Comparison of ENCODE assay signal across 16 mouse cellular contexts in the genomic region with DNA sequence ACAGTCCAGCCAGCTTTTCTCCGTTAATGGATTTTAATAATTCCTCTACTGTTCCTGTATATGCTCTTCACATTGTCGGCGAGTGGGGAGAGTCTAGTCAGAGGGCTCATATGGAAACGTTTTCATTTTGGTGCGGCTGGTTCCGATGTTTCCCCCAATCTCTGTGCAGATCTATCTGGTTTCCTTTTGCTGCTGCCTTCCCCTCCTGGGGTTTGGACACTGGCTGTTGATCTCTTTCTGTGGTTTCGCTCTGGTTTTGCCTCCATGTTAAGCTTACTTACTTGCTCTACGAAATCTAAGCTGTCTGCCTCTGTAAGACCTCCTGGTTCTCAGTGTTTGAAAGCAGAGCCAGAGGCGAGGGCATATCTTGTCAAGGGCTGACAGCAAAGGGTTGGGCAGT.
DNase-seq lines count a peak whose midpoint lies in the region; ATAC-seq lines count a peak whose summit lies in the region.
"Had no signal": no experiment of that assay in that cellular context is flagged by ENCODE, and none has a peak within 500 bp of the region (broad histone marks: within the 10 kb centered on the region; RNA-seq: fewer than 3 reads in every experiment).

No protein-coding gene starts in this region.

- H3K27ac ChIP-seq in hindbrain, embryonic 11.5 days (ENCODE audit: low read depth, low read length), result no peak overlapping the region
- no peak overlapping the region for H3K27ac ChIP-seq in hindbrain, embryonic 14.5 days
- peak overlapping the region; percentile 62; the same call in 1 of the 2 replicates for H3K27ac ChIP-seq in embryonic facial prominence, embryonic 13.5 days
- H3K27ac ChIP-seq: hindbrain, embryonic 15.5 days; limb, embryonic 15.5 days; neural tube, embryonic 12.5 days had no signal

- no peaks in the 10 kb centered on the region for H3K9me3 ChIP-seq in hindbrain, embryonic 11.5 days (ENCODE audit: control insufficient read depth, low read length)
- H3K9me3 ChIP-seq in hindbrain, embryonic 14.5 days (ENCODE audit: control insufficient read depth, low read length), result no peaks in the 10 kb centered on the region
- H3K9me3 ChIP-seq in embryonic facial prominence, embryonic 13.5 days, result no peaks in the 10 kb centered on the region
- H3K9me3 ChIP-seq: hindbrain, embryonic 15.5 days; limb, embryonic 15.5 days; neural tube, embryonic 12.5 days had no signal

- ATAC-seq in hindbrain, embryonic 11.5 days (ENCODE audit: low FRiP score), result no peak
- ATAC-seq in hindbrain, embryonic 14.5 days (ENCODE audit: low FRiP score), result no peak
- no peak for ATAC-seq in embryonic facial prominence, embryonic 13.5 days (ENCODE audit: insufficient number of reproducible peaks, insufficient read depth, low FRiP score, low TSS enrichment, low read depth)
- peak; percentile 17; the same call in 1 of the 2 replicates for ATAC-seq in megakaryocyte, adult 5-6 weeks (ENCODE audit: poor library complexity, severe bottlenecking)

- DNase-seq in embryo, embryonic 10.5 days (ENCODE audit: low spot score), result peak; percentile 26
- no peak for DNase-seq in embryo, embryonic 9.5 days (ENCODE audit: extremely low spot score)
- peak; percentile 27 for DNase-seq in hindbrain, embryonic 11.5 days (ENCODE audit: low spot score)
- DNase-seq in hindbrain, embryonic 14.5 days (ENCODE audit: low spot score), result no peak
- DNase-seq in lung, postnatal 36 days, result no peak
- no peak for DNase-seq in kidney, postnatal 36 days
- DNase-seq: cerebellum, adult 9-11 months; layer of hippocampus, postnatal 36 days; lung, postnatal 4 days; right cerebral cortex, adult 18-20 months; thymus, adult 18-20 months had no signal

- H3K4me3 ChIP-seq in hindbrain, embryonic 11.5 days (ENCODE audit: low read depth, low read length), result no peak overlapping the region
- no peak overlapping the region for H3K4me3 ChIP-seq in hindbrain, embryonic 14.5 days (replicated peaks; ENCODE audit: low read length)
- H3K4me3 ChIP-seq in embryonic facial prominence, embryonic 13.5 days, result peak overlapping the region; percentile 24
- H3K4me3 ChIP-seq: hindbrain, embryonic 15.5 days; limb, embryonic 15.5 days; neural tube, embryonic 12.5 days had no signal

- no peak overlapping the region for H3K9ac ChIP-seq in hindbrain, embryonic 11.5 days (ENCODE audit: low read depth, low read length)
- H3K9ac ChIP-seq in hindbrain, embryonic 14.5 days, result no peak overlapping the region
- H3K9ac ChIP-seq in embryonic facial prominence, embryonic 13.5 days, result 0 out of 2 replicates have a peak overlapping the region, but pooled peaks have one; percentile 51
- H3K9ac ChIP-seq: hindbrain, embryonic 15.5 days; limb, embryonic 15.5 days; neural tube, embryonic 12.5 days had no signal

- no peaks in the 10 kb centered on the region for H3K27me3 ChIP-seq in hindbrain, embryonic 11.5 days (ENCODE audit: control insufficient read depth, insufficient read depth, low read length)
- H3K27me3 ChIP-seq in hindbrain, embryonic 14.5 days (ENCODE audit: control insufficient read depth, insufficient read depth, low read length), result 0 out of 2 replicates have a peak, but pooled peaks cover 4% of the 10 kb centered on the region
- peaks cover 5% of the 10 kb centered on the region; the same call in 1 of the 2 replicates for H3K27me3 ChIP-seq in embryonic facial prominence, embryonic 13.5 days
- H3K27me3 ChIP-seq: limb, embryonic 15.5 days had no signal

- H3K4me2 ChIP-seq in hindbrain, embryonic 11.5 days (replicated peaks; ENCODE audit: low read depth, low read length), result no peak overlapping the region
- no peak overlapping the region; the same call in 1 of the 2 replicates for H3K4me2 ChIP-seq in hindbrain, embryonic 14.5 days (replicated peaks)
- H3K4me2 ChIP-seq in embryonic facial prominence, embryonic 13.5 days, result peak overlapping the region; percentile 57
- H3K4me2 ChIP-seq: hindbrain, embryonic 15.5 days; limb, embryonic 15.5 days; neural tube, embryonic 12.5 days had no signal

- peaks cover 5% of the 10 kb centered on the region for H3K4me1 ChIP-seq in hindbrain, embryonic 11.5 days (replicated peaks; ENCODE audit: control insufficient read depth, insufficient read depth, low read length)
- H3K4me1 ChIP-seq in hindbrain, embryonic 14.5 days (replicated peaks; ENCODE audit: control insufficient read depth, insufficient read depth, low read length), result peaks cover 19% of the 10 kb centered on the region
- peaks cover 32% of the 10 kb centered on the region for H3K4me1 ChIP-seq in embryonic facial prominence, embryonic 13.5 days

- 51% methylated on average over 9 of the region's 9 CpGs for WGBS in hindbrain, embryonic 11.5 days
- WGBS in hindbrain, embryonic 14.5 days, result 58% methylated on average over 9 of the region's 9 CpGs
- WGBS in embryonic facial prominence, embryonic 13.5 days, result 6% methylated on average over 9 of the region's 9 CpGs

- H3K36me3 ChIP-seq in hindbrain, embryonic 11.5 days (ENCODE audit: control insufficient read depth, insufficient read depth, low read length), result no peaks in the 10 kb centered on the region
- no peaks in the 10 kb centered on the region for H3K36me3 ChIP-seq in hindbrain, embryonic 14.5 days (replicated peaks; ENCODE audit: control insufficient read depth, insufficient read depth)
- H3K36me3 ChIP-seq in embryonic facial prominence, embryonic 13.5 days, result no peaks in the 10 kb centered on the region
- H3K36me3 ChIP-seq: hindbrain, embryonic 15.5 days; limb, embryonic 15.5 days; neural tube, embryonic 12.5 days had no signal

Comparison
In these comparisons a context has a peak if more than half of its experiments do, and no peak if none do; other contexts are left out.
1. DNase-seq: peak in embryo, embryonic 10.5 days (single experiment) and hindbrain, embryonic 11.5 days (single experiment); none in embryo, embryonic 9.5 days (single experiment), hindbrain, embryonic 14.5 days (single experiment), lung, postnatal 36 days (single experiment) and kidney, postnatal 36 days (0 of 2).